Mouse (Mus musculus) small intestine, adult 2 months (tissue): Measurements from ENCODE around the gene 2310039H08Rik.

Source experiments
- CTCF ChIP-seq: fragments of 200-500 bp; IDR thresholded peaks from 2 replicates; pipeline ENCODE4 v1.5.1; 2012; ENCODE audit warnings: low read depth, mild to moderate bottlenecking, control low read depth, inconsistent platforms, low read length, moderate library complexity, mixed read lengths; ENCODE audit not compliant: insufficient replicate concordance, insufficient read length; ENCODE audit errors: extremely low read depth
- POLR2A ChIP-seq: fragments of 200-500 bp; IDR thresholded peaks from 2 replicates; pipeline ENCODE4 v1.6.1; 2012; ENCODE audit warnings: low read depth, mild to moderate bottlenecking, control low read depth, inconsistent platforms, low read length, moderate library complexity

- TF ChIP-seq CTCF (no peak), POLR2A (no peak; the same call in none of the 2 replicates)
Observed at GRCm38 (mm10) chr17:46751794-46752556, 20.5 kb upstream of the 2310039H08Rik start, which contains the start of gene Cnpy3.
